Mouse (Mus musculus) lung, postnatal 0 days (tissue): ENCODE results near the gene Nisch. TPM values are rescaled to one million over a fixed set of nuclear protein-coding genes. Genes with fewer than 3 reads are reported as not detected.
A peak's percentile ranks its signal among the peaks of the same experiment; 100 is the strongest.

Experiments
- ATAC-seq: fragments of 200-750 bp; cut with Nextera tagmentation; 2 replicates; pipeline ENCODE4 v1.8.0; 2017; ENCODE audit warnings: moderate library complexity
- DNase-seq: peaks from one replicate; pipeline ENCODE4 v3.0.0-alpha.2; 2016; ENCODE audit warnings: low spot score
- H3K27ac ChIP-seq: fragments of 300-500 bp; sonication (generic); 2 replicates; pipeline ENCODE4 v1.5.1; 2014; ENCODE audit warnings: antibody characterized with exemption, mild to moderate bottlenecking, low read length, mixed read lengths
- H3K27me3 ChIP-seq: fragments of 300-500 bp; sonication (generic); replicated peaks from 2 replicates; pipeline ENCODE4 v1.6.1; 2014; ENCODE audit warnings: low read length, mixed read lengths; ENCODE audit not compliant: insufficient read depth
- H3K36me3 ChIP-seq: fragments of 300-500 bp; sonication (generic); 2 replicates; pipeline ENCODE4 v1.6.1; 2014; ENCODE audit warnings: low read length, mixed read lengths; ENCODE audit not compliant: insufficient read depth
- H3K4me1 ChIP-seq: fragments of 300-500 bp; sonication (generic); 2 replicates; pipeline ENCODE4 v1.6.1; 2014; ENCODE audit warnings: antibody characterized with exemption, low read depth, low read length, mixed read lengths; ENCODE audit not compliant: insufficient read depth
- H3K4me2 ChIP-seq: fragments of 300-500 bp; sonication (generic); replicated peaks from 2 replicates; pipeline ENCODE4 v1.6.1; 2014; ENCODE audit warnings: low read depth, mild to moderate bottlenecking, low read length, moderate library complexity, mixed read lengths
- H3K4me3 ChIP-seq: fragments of 300-500 bp; sonication (generic); 2 replicates; pipeline ENCODE4 v1.5.1; 2014; ENCODE audit warnings: low read depth, low read length
- H3K9ac ChIP-seq: fragments of 300-500 bp; sonication (generic); replicated peaks from 2 replicates; pipeline ENCODE4 v1.6.1; 2014; ENCODE audit warnings: low read depth, mild to moderate bottlenecking
- H3K9me3 ChIP-seq: fragments of 300-500 bp; sonication (generic); 2 replicates; pipeline ENCODE4 v1.6.1; 2016; ENCODE audit warnings: low read length, mixed read lengths
- CTCF ChIP-seq: IDR thresholded peaks from 2 replicates; pipeline ENCODE4 v1.5.1; 2016; ENCODE audit warnings: antibody characterized with exemption, mild to moderate bottlenecking
- EP300 ChIP-seq: IDR thresholded peaks from 2 replicates; pipeline ENCODE4 v1.6.1; 2016; ENCODE audit warnings: antibody characterized with exemption, mild to moderate bottlenecking, control low read depth
- WGBS: fragments of 180-500 bp; shearing (Covaris S2); extraction: QIAGEN DNeasy Blood & Tissue Kit; methylation state at CpG from one replicate; pipeline ENCODE4 v1.1.7; 2014; 5-methylcytosine and 5-hydroxymethylcytosine counted together
- polyA plus RNA-seq: library from polyadenylated mRNA; unstranded; fragments of >200 nt; fragmentation: Nextera tagmentation; extraction: Ambion mirVana; gene quantifications from 2 replicates; pipeline ENCODE4 v1.2.1, GENCODE M21; 2015

Gene Nisch
- polyA plus RNA-seq, 1 experiment from 2014 or later, result 196 TPM

GRCm38 (mm10) chr14:31134015-31135000 is 82.4 kb downstream of the Nisch start:
- Histone ChIP-seq H3K27ac (peak overlapping the region; percentile 86), H3K4me3 (no peak overlapping the region), H3K4me2 (peak overlapping the region; percentile 97), H3K27me3 (no peaks in the 10 kb centered on the region), H3K9ac (no peak overlapping the region), H3K36me3 (0 out of 2 replicates have a peak, but pooled peaks cover 17% of the 10 kb centered on the region), H3K9me3 (no peaks in the 10 kb centered on the region), H3K4me1 (peaks cover 18% of the 10 kb centered on the region; the same call in 1 of the 2 replicates)
- no peak for ATAC-seq
- DNase-seq, result peak; percentile 50
- TF ChIP-seq CTCF (no peak), EP300 (no peak)
- WGBS, result 71% methylated on average over 25 of the region's 25 CpGs

DNA sequence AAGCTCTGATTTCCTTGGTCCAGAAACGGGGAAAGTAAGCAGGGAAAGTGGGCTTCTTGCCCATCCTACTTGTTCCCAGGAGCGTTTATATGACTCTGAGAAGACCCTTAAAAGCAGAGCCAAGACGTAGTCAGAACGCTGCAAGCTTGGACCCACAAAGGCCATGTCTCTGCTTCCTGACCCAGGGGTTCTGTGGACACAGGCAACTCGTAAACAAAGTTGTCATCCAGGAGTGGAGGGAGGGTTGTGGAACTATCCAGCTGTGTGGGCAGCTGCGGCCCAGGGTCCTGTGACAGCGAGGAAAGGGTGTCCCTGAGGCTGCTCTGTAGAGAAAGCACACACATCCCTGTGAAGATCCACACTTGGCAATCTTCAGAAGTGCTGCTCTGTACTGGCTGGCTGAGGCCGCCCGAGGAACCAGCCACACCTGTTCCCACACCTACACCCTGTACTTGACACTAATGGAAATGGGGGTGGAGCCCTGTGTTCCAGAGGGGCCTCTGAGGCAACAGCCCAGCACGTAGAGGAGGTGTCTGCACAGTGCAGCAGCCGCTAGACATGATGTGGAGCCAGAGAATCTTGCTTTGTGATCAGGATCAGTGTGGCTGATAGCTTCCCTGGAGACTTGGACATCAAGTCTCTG is 83.6 kb downstream of the Nisch start:
- DNase-seq, result peak; percentile 91
- H3K27ac ChIP-seq, result peak overlapping the region; percentile 86

DNA sequence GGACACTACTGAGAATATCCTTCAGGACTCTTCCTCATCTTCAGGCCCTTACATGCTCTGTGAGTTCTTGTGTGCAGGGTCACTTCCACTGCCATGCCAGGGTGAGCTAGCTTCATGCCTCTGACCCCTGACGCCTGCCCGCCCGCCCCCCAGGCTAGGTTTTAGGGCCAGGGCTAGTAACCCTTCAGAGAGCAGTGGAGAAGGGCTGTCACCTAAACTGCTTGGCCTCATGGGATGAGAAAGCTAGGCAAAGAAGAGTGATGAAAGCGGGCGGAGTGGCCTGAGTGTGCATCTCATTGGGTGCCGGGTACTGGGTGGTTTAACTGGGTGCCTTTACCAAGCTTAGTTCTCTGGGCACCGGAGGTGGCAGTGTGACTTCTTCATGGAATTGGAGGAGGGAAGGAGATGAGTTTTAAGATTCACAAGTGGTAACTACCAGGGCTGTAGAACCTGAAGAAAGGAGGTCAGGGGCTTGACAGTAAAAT is 84.2 kb downstream of the Nisch start:
- H3K27me3 ChIP-seq, result no peaks in the 10 kb centered on the region
- H3K36me3 ChIP-seq, result 0 out of 2 replicates have a peak, but pooled peaks cover 10% of the 10 kb centered on the region
- H3K9ac ChIP-seq, result peak overlapping the region; percentile 2; the same call in 1 of the 2 replicates
- no peak for ATAC-seq
- TF ChIP-seq EP300, result no peak
- TF ChIP-seq CTCF, result no peak
- H3K4me1 ChIP-seq, result peaks cover 18% of the 10 kb centered on the region; the same call in 1 of the 2 replicates
- H3K4me3 ChIP-seq, result peak overlapping the region; percentile 71
- peak; percentile 22 for DNase-seq
- no peaks in the 10 kb centered on the region for H3K9me3 ChIP-seq
- H3K27ac ChIP-seq, result peak overlapping the region; percentile 86
- 71% methylated on average over 7 of the region's 7 CpGs for WGBS
- H3K4me2 ChIP-seq, result peak overlapping the region; percentile 97

More for the DNA sequence above, 83.6 kb downstream of the Nisch start:
- WGBS, result 26% methylated on average over 11 of the region's 11 CpGs
- Histone ChIP-seq H3K4me2 (peak overlapping the region; percentile 97), H3K4me3 (peak overlapping the region; percentile 71; the same call in 1 of the 2 replicates), H3K9me3 (no peaks in the 10 kb centered on the region), H3K36me3 (0 out of 2 replicates have a peak, but pooled peaks cover 10% of the 10 kb centered on the region), H3K9ac (peak overlapping the region; percentile 2; the same call in 1 of the 2 replicates), H3K27me3 (no peaks in the 10 kb centered on the region), H3K4me1 (peaks cover 18% of the 10 kb centered on the region; the same call in 1 of the 2 replicates)
- peak; percentile 72 for TF ChIP-seq EP300
- TF ChIP-seq CTCF, result no peak
- peak; percentile 56 for ATAC-seq

- ATAC-seq, result no peak
- peak; percentile 79 for DNase-seq
- Histone ChIP-seq H3K4me1 (peaks cover 22% of the 10 kb centered on the region; the same call in 1 of the 2 replicates), H3K4me2 (peak overlapping the region; percentile 97), H3K36me3 (0 out of 2 replicates have a peak, but pooled peaks cover 7% of the 10 kb centered on the region), H3K9me3 (no peaks in the 10 kb centered on the region), H3K27me3 (no peaks in the 10 kb centered on the region), H3K27ac (peak overlapping the region; percentile 86), H3K4me3 (peak overlapping the region; percentile 71), H3K9ac (peak overlapping the region; percentile 65; the same call in 1 of the 2 replicates)
- 7% methylated on average over 6 of the region's 6 CpGs for WGBS
- TF ChIP-seq CTCF (no peak), EP300 (peak; percentile 34; the same call in 1 of the 2 replicates)
These were observed 84.7 kb downstream of the Nisch start for GRCm38 (mm10) chr14:31132031-31132430.

DNA sequence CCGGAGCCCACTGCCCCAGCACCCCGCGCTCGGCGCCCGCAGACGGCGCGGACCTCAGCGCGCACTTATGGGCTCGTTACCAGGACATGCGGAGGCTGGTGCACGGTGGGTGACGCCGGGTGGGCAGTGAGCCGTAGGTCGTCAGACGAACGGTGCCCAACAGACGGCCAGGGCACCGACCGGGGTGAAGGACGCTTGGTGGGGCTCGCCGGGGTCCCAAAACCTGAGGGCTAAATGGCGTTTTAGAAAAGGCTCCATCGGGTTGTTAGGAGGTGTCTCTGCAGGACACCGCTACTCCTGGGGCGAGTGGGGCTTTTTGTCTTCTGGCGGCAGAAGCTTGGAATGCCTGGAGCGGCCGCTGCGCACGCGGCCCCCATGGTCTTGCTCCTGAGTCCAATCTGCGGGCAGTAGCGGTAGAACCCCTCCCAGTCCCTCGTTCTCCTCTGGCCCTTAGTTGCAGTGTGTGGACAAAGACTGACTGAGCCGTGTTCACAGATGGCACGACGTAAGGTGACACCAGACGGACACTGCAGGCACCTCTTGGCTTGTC is 85.4 kb downstream of the Nisch start:
- Histone ChIP-seq H3K27me3 (no peaks in the 10 kb centered on the region), H3K36me3 (0 out of 2 replicates have a peak, but pooled peaks cover 7% of the 10 kb centered on the region), H3K4me3 (peak overlapping the region; percentile 71), H3K27ac (peak overlapping the region; percentile 86), H3K9me3 (no peaks in the 10 kb centered on the region), H3K4me1 (peaks cover 22% of the 10 kb centered on the region; the same call in 1 of the 2 replicates), H3K4me2 (peak overlapping the region; percentile 97), H3K9ac (peak overlapping the region; percentile 65)
- under 1% methylated on average over 39 of the region's 43 CpGs for WGBS
- ATAC-seq (no peak), DNase-seq (peak; percentile 59)
- no peak for TF ChIP-seq EP300
- TF ChIP-seq CTCF, result no peak
